Mouse (Mus musculus) heart, adult 2 months (tissue): ENCODE data around the gene Mafb.

Experiments
- CTCF ChIP-seq: fragments of 200-600 bp; IDR thresholded peaks from 2 replicates; pipeline ENCODE4 v1.8.1; 2022; ENCODE audit warnings: antibody characterized with exemption, mild to moderate bottlenecking, moderate library complexity
- EP300 ChIP-seq: fragments of 200-500 bp; IDR thresholded peaks from 2 replicates; pipeline ENCODE4 v1.6.1; 2011; ENCODE audit warnings: low read depth, low read length, control low read depth; ENCODE audit not compliant: insufficient read depth
- POLR2A ChIP-seq: fragments of 200-500 bp; IDR thresholded peaks from 2 replicates; pipeline ENCODE4 v1.6.1; 2011; ENCODE audit warnings: mild to moderate bottlenecking, low read depth, low read length, control low read depth; ENCODE audit not compliant: insufficient read depth

GRCm38 (mm10) chr2:160354319-160354718 is 12.5 kb downstream of the Mafb start:
- TF ChIP-seq CTCF, result peak; percentile 55
- no peak for TF ChIP-seq POLR2A
- TF ChIP-seq EP300, result no peak
